Mouse (Mus musculus) embryonic facial prominence, embryonic 13.5 days (tissue): ENCODE results near the gene Cux1. TPM values are rescaled to one million over a fixed set of nuclear protein-coding genes. Genes with fewer than 3 reads are reported as not detected.

Source experiments
- ATAC-seq: fragments of 200-750 bp; cut with Nextera tagmentation; 2 replicates; pipeline ENCODE4 v1.8.0; 2017; ENCODE audit warnings: low read depth; ENCODE audit not compliant: insufficient number of reproducible peaks, insufficient read depth, low FRiP score, low TSS enrichment
- H3K27ac ChIP-seq: fragments of 300-500 bp; sonication (generic); 2 replicates; pipeline ENCODE4 v1.5.1; 2015; ENCODE audit warnings: moderate library complexity, mild to moderate bottlenecking, inconsistent platforms
- H3K27me3 ChIP-seq: fragments of 300-500 bp; sonication (generic); 2 replicates; pipeline ENCODE4 v1.6.1; 2015; ENCODE audit warnings: mild to moderate bottlenecking, inconsistent platforms
- H3K36me3 ChIP-seq: fragments of 300-500 bp; sonication (generic); 2 replicates; pipeline ENCODE4 v1.6.1; 2015; ENCODE audit warnings: mild to moderate bottlenecking, inconsistent platforms
- H3K4me1 ChIP-seq: fragments of 300-500 bp; sonication (generic); 2 replicates; pipeline ENCODE4 v1.6.1; 2015; ENCODE audit warnings: inconsistent platforms
- H3K4me2 ChIP-seq: fragments of 300-500 bp; sonication (generic); 2 replicates; pipeline ENCODE4 v1.6.1; 2015; ENCODE audit warnings: moderate library complexity, mild to moderate bottlenecking, inconsistent platforms
- H3K4me3 ChIP-seq: fragments of 300-500 bp; sonication (generic); 2 replicates; pipeline ENCODE4 v1.5.1; 2015; ENCODE audit warnings: mild to moderate bottlenecking, inconsistent platforms
- H3K9ac ChIP-seq: fragments of 300-500 bp; sonication (generic); 2 replicates; pipeline ENCODE4 v1.6.1; 2015; ENCODE audit warnings: mild to moderate bottlenecking, inconsistent platforms
- H3K9me3 ChIP-seq: fragments of 300-500 bp; sonication (generic); 2 replicates; pipeline ENCODE4 v1.6.1; 2016; ENCODE audit warnings: inconsistent platforms
- WGBS: fragments of 180-500 bp; shearing (Covaris S2); methylation state at CpG from one replicate; pipeline ENCODE4 v1.1.7; 2015; ENCODE audit warnings: mixed read lengths; 5-methylcytosine and 5-hydroxymethylcytosine counted together
- polyA plus RNA-seq: library from polyadenylated mRNA; unstranded; fragments of >200 nt; fragmentation: Nextera tagmentation; extraction: Ambion mirVana; gene quantifications from 2 replicates; pipeline ENCODE4 v1.2.1, GENCODE M21; 2015

The Cux1 gene
- polyA plus RNA-seq, 1 experiment from 2014 or later: 82.7 TPM

DNA sequence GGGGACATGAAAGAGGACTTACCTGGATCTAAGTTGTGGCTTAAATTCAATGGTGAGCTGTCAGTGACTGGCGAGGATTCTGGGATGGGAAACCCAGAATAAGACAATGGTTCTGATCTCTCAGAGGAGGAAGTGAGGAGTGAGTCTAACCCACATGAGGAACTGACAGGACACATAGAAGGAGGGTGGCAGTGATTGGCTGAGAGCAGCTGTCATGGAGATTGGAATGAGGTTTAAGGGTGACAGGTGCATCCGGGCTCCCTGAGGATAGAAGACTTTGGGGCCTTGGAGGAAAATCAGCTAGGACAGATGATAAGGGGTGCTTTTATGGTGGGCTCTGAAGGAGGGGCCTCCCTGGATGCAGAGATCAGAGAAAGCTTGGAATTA is 320.8 kb downstream of the Cux1 start, which contains the start of gene Sh2b2:
Gene Sh2b2, minus strand, starts transcription at position 105 of the 387 bp plus-strand sequence.
- Histone ChIP-seq H3K27me3 (no peaks in the 10 kb centered on the region), H3K9ac (peak within 1 kb of the TSS; percentile 83; the same call in 1 of the 2 replicates), H3K36me3 (peaks cover 5% of the 10 kb centered on the region), H3K4me2 (peak within 1 kb of the TSS; percentile 97), H3K4me3 (peak within 1 kb of the TSS; percentile 82), H3K27ac (no peak within 1 kb of the TSS; the same call in 1 of the 2 replicates), H3K4me1 (peaks cover 20% of the 10 kb centered on the region), H3K9me3 (no peaks in the 10 kb centered on the region)
- ATAC-seq: no peak
- 78% methylated on average over 2 of the region's 2 CpGs for WGBS

DNA sequence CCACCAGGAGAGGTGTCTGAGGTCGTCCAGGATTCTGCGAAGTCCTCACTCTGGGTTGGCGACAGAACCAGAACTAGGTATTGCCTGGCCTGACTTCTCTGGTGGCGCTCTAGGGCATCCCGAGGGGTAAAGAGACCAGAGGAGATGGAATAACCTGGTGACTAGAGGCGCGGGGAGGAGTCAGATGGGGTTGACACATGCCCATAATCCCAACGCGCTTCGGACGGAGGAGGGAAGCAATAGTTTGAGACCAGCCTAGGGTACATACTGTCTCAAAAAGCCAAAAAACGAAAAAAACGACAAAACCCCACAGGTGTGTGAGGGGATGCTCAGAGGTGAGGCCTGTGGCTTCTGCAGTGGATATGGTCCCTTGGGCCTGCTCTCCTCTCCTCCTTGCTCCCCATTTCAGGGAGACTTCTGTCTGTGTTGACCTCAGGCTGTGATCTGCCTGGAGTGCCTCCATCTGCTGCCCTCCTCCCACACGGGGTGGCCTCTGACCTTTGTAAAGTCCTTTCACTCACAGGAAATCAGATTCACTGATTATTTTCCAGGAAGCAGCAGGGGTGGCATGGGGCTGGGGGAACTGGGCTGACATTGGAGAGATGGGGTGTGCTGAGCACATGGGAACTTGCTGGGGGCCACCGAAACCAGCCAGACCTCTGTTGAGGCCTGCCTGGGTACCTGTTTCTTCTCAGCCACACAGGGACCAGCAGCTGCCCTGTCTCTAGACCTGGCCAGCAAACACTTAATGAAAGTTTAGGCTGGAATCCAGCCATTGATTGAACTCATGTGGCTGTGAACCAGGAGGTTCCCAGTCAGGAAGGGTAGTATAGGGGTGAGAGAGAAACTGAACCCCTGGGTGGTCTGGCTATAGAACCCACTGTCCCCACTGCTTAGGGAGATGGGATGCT is 321.5 kb downstream of the Cux1 start:
- H3K9ac ChIP-seq: peak overlapping the region; percentile 83; the same call in 1 of the 2 replicates
- no peak for ATAC-seq

DNA sequence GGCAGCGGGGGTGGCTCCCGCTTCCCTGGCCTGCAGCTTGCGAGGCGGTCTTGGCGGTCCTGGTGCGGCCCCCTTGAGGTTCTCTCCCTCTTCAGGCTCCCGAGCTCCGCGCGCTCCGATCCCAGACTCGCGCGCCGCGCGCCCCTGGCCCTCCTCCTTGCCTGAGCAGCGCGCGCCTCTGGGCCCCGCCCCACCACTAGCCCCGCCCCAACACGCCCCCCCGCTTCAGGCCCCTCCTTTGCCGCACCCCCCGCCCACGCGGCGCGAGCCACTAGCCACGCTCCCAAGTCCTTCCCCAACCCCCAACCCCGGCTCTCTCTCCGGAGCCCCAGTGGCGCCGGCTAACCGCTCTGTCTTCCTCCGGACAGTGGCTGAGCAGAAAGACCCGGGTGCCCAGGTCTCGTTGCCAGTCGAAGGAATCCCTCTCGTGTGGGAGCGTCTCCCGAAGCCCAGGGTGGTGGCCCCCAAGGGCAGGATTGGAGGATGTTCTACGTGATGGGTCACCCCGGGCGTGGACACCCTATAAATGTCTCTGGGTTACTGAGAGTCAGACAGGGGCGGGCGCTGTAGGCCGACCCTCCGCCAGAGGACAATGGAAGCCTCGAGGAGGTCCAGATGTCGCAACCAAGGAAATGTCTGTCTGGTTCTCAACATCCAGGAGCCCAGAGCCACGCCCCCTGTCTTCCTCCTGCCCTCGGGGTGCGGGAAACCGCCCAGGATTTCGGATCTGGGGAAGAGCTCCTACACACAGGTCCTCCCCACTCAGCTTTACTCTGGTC is 322.3 kb downstream of the Cux1 start:
- Histone ChIP-seq H3K27ac (peak overlapping the region; percentile 70), H3K4me2 (peak overlapping the region; percentile 97), H3K9me3 (no peaks in the 10 kb centered on the region), H3K4me1 (peaks cover 26% of the 10 kb centered on the region), H3K27me3 (no peaks in the 10 kb centered on the region), H3K9ac (peak overlapping the region; percentile 83), H3K4me3 (peak overlapping the region; percentile 82), H3K36me3 (peaks cover 1% of the 10 kb centered on the region)
- peak; percentile 67 for ATAC-seq
- 2% methylated on average over 48 of the region's 57 CpGs for WGBS

More for the DNA sequence above, 321.5 kb downstream of the Cux1 start:
- H3K36me3 ChIP-seq: peaks cover 5% of the 10 kb centered on the region
- H3K9me3 ChIP-seq: no peaks in the 10 kb centered on the region
- no peak overlapping the region; the same call in 1 of the 2 replicates for H3K27ac ChIP-seq
- H3K4me1 ChIP-seq: peaks cover 20% of the 10 kb centered on the region
- peak overlapping the region; percentile 97 for H3K4me2 ChIP-seq
- H3K27me3 ChIP-seq: no peaks in the 10 kb centered on the region
- H3K4me3 ChIP-seq: peak overlapping the region; percentile 82
- WGBS: 9% methylated on average over 15 of the region's 15 CpGs

DNA sequence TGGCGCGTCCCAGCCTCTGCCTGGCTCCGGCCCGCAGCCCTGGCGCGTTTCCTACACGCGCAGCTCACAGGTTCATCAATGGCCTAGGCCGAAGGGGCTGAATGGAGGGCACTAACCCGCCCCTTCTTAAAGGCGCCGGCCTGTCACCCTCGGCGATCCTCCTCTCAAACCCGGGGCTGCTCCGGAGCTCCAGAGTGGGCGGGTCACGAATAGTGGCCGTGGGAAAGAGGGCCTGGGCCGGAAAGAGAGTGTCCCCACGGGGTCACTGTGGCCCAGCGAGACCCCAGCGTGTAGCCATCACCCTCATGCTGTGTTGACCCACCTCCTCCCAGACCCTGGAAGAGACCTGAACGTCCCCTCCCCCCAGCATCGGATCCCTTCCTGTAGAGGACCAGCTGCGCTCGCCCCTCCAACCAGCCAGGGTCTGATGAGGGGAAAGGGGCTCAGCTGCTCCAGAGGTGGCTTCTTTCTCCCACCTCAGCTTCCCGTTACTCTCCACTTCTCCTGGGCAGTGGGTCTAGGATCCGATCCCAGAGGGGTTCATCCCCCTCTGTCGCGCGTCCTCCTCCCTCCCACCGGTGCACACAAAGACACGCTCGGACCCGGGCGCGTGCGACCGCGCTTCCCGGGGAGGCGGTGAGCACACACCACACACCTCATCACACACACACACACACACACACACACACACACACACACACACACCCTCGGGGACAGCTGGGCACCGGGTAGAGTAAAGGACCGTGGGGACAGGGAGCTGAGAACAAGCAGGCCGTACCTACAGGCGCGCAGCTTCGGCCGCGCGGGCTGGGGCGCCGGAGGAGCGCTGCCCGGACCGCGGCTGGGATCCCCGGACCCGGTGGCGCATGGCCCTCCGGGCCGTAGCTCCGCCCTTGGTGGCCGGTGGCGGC is 323.2 kb downstream of the Cux1 start:
- H3K27me3 ChIP-seq: no peaks in the 10 kb centered on the region
- peaks cover 27% of the 10 kb centered on the region for H3K4me1 ChIP-seq
- no peaks in the 10 kb centered on the region for H3K36me3 ChIP-seq
- peak overlapping the region; percentile 83 for H3K9ac ChIP-seq
- WGBS: under 1% methylated on average over 66 of the region's 67 CpGs
- peak overlapping the region; percentile 57 for H3K27ac ChIP-seq
- no peak for ATAC-seq
- peak overlapping the region; percentile 82 for H3K4me3 ChIP-seq
- H3K4me2 ChIP-seq: peak overlapping the region; percentile 97
- H3K9me3 ChIP-seq: no peaks in the 10 kb centered on the region

DNA sequence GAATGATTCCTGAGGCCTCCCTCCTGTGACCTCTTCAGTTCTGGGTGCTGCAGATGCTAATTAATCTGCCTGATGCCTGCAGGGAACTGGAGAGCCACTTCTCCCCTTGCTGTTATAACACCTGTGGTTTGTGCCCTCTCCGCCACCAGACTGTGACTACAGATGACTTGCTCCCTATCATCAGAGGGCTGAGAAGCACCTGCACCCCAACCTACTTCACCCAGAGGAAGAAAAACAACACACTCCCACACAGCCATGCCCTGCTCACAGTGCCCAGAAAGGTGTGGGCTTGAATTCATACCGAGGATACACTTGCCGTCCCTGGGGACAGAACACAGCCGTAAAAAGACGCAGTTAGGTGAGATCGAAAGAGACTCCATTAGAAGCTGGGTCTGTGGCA is 326.1 kb downstream of the Cux1 start:
- Histone ChIP-seq H3K36me3 (no peaks in the 10 kb centered on the region), H3K4me2 (no peak overlapping the region), H3K4me3 (no peak overlapping the region), H3K27ac (no peak overlapping the region), H3K4me1 (peaks cover 39% of the 10 kb centered on the region), H3K9me3 (no peaks in the 10 kb centered on the region), H3K27me3 (no peaks in the 10 kb centered on the region), H3K9ac (no peak overlapping the region)
- ATAC-seq: no peak
- WGBS: 76% methylated on average over 6 of the region's 6 CpGs

GRCm38 (mm10) chr5:136240381-136240780 is 326.9 kb downstream of the Cux1 start:
- ATAC-seq: no peak
- H3K36me3 ChIP-seq: no peaks in the 10 kb centered on the region
- H3K9me3 ChIP-seq: no peaks in the 10 kb centered on the region
- no peak overlapping the region for H3K9ac ChIP-seq
- H3K27me3 ChIP-seq: no peaks in the 10 kb centered on the region
- WGBS: 42% methylated on average over 1 of the region's 1 CpGs
- no peak overlapping the region for H3K27ac ChIP-seq
- H3K4me3 ChIP-seq: no peak overlapping the region
- H3K4me1 ChIP-seq: peaks cover 34% of the 10 kb centered on the region
- H3K4me2 ChIP-seq: no peak overlapping the region

DNA sequence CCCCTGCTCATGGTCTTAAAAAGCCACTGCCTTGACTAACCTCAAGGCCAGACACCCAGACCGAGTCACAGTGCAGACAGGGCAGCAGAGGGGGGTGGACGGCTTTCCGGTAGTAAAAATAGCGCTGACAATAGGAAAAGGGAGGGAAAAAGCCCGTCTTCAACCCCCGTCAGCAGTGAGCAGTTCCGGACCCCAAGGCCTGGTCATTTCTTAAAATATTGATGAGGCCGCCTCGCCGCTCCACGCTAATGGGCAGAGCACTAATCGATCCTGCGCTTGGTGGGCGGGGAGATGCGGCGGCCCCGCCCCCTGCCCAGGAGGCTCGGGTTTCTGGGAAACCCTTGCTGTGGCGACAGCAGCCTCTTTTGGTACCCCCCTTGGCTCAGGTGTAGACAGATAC is 329.7 kb downstream of the Cux1 start:
- no peak for ATAC-seq
- Histone ChIP-seq H3K4me1 (peaks cover 20% of the 10 kb centered on the region), H3K27ac (no peak overlapping the region), H3K9me3 (no peaks in the 10 kb centered on the region), H3K4me2 (peak overlapping the region; percentile 66), H3K36me3 (no peaks in the 10 kb centered on the region), H3K9ac (peak overlapping the region; percentile 62), H3K4me3 (peak overlapping the region; percentile 37), H3K27me3 (no peaks in the 10 kb centered on the region)
- WGBS: 3% methylated on average over 19 of the region's 19 CpGs

DNA sequence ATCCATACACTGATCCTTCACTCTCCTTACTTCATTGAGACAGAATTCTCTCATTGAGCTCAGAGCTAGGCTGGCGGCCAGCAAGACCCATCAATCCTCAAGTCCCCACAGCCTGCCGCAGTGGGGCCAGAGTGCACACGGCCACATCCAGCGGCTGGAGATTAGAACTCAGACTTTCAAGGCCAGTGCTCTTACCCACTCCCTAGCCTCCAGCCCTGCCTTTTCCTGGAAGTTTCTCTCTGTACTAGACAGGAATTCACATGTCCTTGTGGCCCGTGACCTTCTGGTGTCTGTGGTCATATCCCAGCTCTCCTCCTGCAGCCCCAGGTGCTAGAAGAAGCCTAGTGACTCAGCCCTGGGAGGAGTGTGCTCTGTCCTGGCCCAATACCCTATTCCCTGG is 330.7 kb downstream of the Cux1 start:
- WGBS: 92% methylated on average over 5 of the region's 5 CpGs

DNA sequence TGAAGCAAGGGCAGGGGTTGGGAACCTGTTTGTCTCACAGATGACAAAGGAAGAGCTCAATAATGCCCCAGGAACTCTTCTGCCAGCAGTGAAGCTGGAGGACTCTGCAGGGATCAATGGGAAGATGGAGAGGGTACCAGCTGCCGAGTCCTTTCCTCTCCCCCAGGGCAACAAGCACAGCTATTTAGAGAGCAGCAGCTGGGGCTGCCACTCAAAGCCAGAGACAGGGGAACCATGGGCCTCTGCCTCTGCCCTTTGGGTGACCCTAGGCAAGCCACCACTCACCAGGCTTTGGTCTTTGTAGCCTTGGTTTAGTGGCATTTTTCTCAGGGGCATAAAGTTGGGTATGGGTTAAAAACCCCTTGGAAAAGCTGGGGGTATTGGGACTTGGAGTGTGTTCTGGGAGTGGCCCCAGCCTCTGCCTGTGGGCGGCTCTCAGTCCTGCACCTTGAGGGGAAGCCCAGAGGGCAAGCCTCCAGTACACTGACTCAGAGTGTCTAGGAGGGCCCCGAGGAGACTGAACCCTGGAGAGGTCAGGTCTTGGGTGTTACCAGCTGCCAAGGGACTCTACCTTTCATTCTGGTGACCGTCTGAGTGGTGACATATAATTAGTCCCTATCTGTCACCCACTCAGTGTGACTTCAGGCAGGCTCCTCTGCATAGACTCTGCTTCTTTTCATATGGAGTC is 336.8 kb downstream of the Cux1 start:
- no peak for ATAC-seq

More for the DNA sequence above, 330.7 kb downstream of the Cux1 start:
- no peak overlapping the region for H3K27ac ChIP-seq
- H3K4me2 ChIP-seq: no peak overlapping the region
- H3K9me3 ChIP-seq: no peaks in the 10 kb centered on the region
- no peak overlapping the region for H3K9ac ChIP-seq
- H3K36me3 ChIP-seq: peaks cover 3% of the 10 kb centered on the region
- peaks cover 20% of the 10 kb centered on the region for H3K4me1 ChIP-seq
- no peak overlapping the region for H3K4me3 ChIP-seq
- ATAC-seq: no peak
- H3K27me3 ChIP-seq: peaks cover 3% of the 10 kb centered on the region; the same call in 1 of the 2 replicates

DNA sequence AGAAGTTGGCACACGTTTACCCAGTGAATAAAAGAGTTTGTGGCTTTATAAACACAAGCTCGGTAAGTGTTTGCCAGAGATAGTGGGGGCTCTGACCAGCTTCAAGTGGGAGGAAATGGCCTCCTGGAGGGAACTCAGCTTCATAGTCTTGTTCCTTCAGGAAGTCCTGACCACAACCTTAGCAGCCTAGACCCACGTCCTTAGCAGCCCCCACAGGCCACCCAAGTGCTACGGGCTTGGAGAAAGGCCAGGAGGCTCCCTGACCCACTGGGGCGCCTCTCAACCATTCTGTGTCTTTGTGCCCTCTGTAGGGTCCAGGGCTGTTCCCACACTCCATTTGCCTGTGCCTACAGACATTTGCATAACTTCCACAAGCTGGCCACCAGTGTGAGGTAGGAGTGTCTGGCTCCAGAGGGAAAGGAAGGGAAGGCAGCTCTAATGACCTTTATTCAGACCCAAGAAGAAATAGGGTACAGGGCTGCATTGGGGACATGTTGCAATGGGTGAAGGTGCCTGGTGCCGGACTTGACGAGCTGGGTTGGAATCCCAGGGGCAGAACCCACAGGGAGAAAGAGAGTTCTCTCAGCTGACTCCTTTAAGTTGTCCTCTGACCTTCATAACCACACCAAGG is 340.9 kb downstream of the Cux1 start:
- WGBS: 85% methylated on average over 7 of the region's 7 CpGs
- ATAC-seq: no peak

More for the DNA sequence above, 336.8 kb downstream of the Cux1 start:
- peaks cover 35% of the 10 kb centered on the region for H3K36me3 ChIP-seq
- 52% methylated on average over 4 of the region's 4 CpGs for WGBS
- H3K9ac ChIP-seq: no peak overlapping the region
- H3K4me1 ChIP-seq: no peaks in the 10 kb centered on the region
- no peak overlapping the region for H3K4me2 ChIP-seq
- H3K27ac ChIP-seq: no peak overlapping the region
- peaks cover 6% of the 10 kb centered on the region; the same call in 1 of the 2 replicates for H3K27me3 ChIP-seq
- no peak overlapping the region for H3K4me3 ChIP-seq
- H3K9me3 ChIP-seq: no peaks in the 10 kb centered on the region

More for the DNA sequence above, 340.9 kb downstream of the Cux1 start:
- no peaks in the 10 kb centered on the region for H3K4me1 ChIP-seq
- no peak overlapping the region for H3K4me3 ChIP-seq
- H3K9ac ChIP-seq: no peak overlapping the region
- peaks cover under 1% of the 10 kb centered on the region; the same call in 1 of the 2 replicates for H3K27me3 ChIP-seq
- H3K9me3 ChIP-seq: no peaks in the 10 kb centered on the region
- H3K27ac ChIP-seq: no peak overlapping the region
- peaks cover 66% of the 10 kb centered on the region for H3K36me3 ChIP-seq
- H3K4me2 ChIP-seq: no peak overlapping the region
